Mouse (Mus musculus): ENCODE results near the gene Habp2. TPM values are rescaled to one million over a fixed set of nuclear protein-coding genes. Genes with fewer than 3 reads are reported as not detected.
"Not testable (repeated sequence)": the region's sequence is repeated elsewhere in the genome, so short reads cannot be mapped to it uniquely, and the experiment has no call there.

The Habp2 gene
- polyA plus RNA-seq, 1 experiment from 2014 or later = not detected

- H3K4me2 ChIP-seq = no peak overlapping the region
- H3K27ac ChIP-seq = no peak overlapping the region
- no peak for ATAC-seq (ENCODE audit: insufficient number of reproducible peaks, insufficient read depth, low FRiP score, low TSS enrichment, low read depth)
- no peak overlapping the region for H3K9ac ChIP-seq (replicated peaks)
- H3K4me1 ChIP-seq (replicated peaks) = no peaks in the 10 kb centered on the region
- no peaks in the 10 kb centered on the region for H3K36me3 ChIP-seq
- H3K4me3 ChIP-seq (replicated peaks) = no peak overlapping the region
- no peaks in the 10 kb centered on the region; the same call in 1 of the 2 replicates for H3K27me3 ChIP-seq
- no peaks in the 10 kb centered on the region for H3K9me3 ChIP-seq
- 52% methylated on average over 12 of the region's 12 CpGs for WGBS
These were observed 49.9 kb downstream of the Habp2 start for GRCm38 (mm10) chr19:56336826-56337225.

GRCm38 (mm10) chr19:56342006-56342405 is 55.1 kb downstream of the Habp2 start:
- H3K36me3 ChIP-seq = no peaks in the 10 kb centered on the region
- H3K4me1 ChIP-seq (replicated peaks) = peaks cover 7% of the 10 kb centered on the region; the same call in 1 of the 2 replicates
- no peaks in the 10 kb centered on the region for H3K9me3 ChIP-seq
- no peak overlapping the region for H3K9ac ChIP-seq (replicated peaks)
- H3K27me3 ChIP-seq = no peaks in the 10 kb centered on the region; the same call in 1 of the 2 replicates
- 86% methylated on average over 8 of the region's 8 CpGs for WGBS
- no peak overlapping the region for H3K4me2 ChIP-seq
- H3K27ac ChIP-seq = no peak overlapping the region
- H3K4me3 ChIP-seq (replicated peaks) = no peak overlapping the region
- ATAC-seq (ENCODE audit: insufficient number of reproducible peaks, insufficient read depth, low FRiP score, low TSS enrichment, low read depth) = no peak

DNA sequence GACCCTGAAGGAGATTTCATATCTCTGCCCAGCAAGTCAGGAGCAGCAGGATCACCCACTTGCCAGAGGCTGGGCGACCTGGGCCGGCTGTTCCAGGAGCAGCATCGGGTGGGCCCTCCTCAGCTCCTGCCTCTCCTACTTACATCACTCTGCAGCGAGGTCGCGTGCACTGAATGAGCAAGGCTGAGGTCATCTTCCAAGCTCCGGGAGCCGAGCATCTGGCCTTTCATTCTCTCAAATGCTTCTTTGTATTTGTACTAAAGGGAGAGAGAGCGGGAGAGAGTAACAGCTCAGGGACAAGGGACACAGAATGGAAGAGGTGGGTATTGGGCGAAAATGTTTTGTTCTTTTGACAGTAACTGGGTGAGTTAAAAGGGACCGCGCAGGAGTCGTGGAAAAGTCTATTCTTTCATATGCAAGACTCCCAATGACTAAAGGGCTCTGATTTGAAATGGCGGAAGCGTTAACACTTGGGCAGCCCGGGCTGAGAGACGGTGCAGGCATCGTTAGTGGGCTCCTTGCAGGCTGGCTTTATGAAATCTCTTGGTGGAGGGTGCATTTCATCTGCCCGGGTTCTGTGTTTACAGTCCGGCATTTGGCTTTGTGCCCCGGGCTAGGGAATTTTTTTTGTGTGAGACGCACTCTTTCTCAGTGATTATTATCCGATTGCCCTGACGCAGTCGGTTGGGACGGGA is 57.1 kb downstream of the Habp2 start:
- Histone ChIP-seq H3K4me3 (replicated peaks) (no peak overlapping the region), H3K4me2 (no peak overlapping the region), H3K4me1 (replicated peaks) (peaks cover 7% of the 10 kb centered on the region; the same call in 1 of the 2 replicates), H3K27ac (no peak overlapping the region), H3K9ac (replicated peaks) (no peak overlapping the region), H3K9me3 (no peaks in the 10 kb centered on the region), H3K36me3 (no peaks in the 10 kb centered on the region), H3K27me3 (no peaks in the 10 kb centered on the region; the same call in 1 of the 2 replicates)
- no peak for ATAC-seq (ENCODE audit: insufficient number of reproducible peaks, insufficient read depth, low FRiP score, low TSS enrichment, low read depth)
- WGBS = 59% methylated on average over 26 of the region's 26 CpGs

DNA sequence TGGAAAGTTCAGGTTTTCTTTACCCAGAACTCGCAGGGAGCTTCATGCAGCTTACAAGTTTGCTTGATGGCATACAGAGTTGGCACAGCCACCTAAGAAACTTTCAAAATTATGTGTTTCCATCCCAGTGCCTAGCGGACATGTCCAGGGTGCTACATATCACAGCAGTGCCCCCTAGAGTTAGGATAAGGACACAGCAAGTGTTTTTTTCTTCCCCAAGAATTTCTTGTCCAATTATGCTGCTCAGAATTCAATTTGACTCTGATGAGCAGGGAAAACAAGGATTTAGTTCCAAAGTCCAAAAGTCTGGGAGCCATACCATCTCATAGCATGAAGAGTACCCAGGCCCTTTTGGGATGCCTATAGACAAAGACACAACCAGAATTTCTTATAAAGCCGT is 59.1 kb downstream of the Habp2 start:
- H3K9ac ChIP-seq (replicated peaks) = no peak overlapping the region
- no peaks in the 10 kb centered on the region for H3K36me3 ChIP-seq
- H3K4me3 ChIP-seq (replicated peaks) = no peak overlapping the region
- no peak overlapping the region for H3K4me2 ChIP-seq
- peaks cover 10% of the 10 kb centered on the region; the same call in 1 of the 2 replicates for H3K4me1 ChIP-seq (replicated peaks)
- no peak overlapping the region for H3K27ac ChIP-seq
- WGBS = 79% methylated on average over 3 of the region's 3 CpGs
- H3K27me3 ChIP-seq = peaks cover 4% of the 10 kb centered on the region; the same call in 1 of the 2 replicates
- no peaks in the 10 kb centered on the region for H3K9me3 ChIP-seq
- ATAC-seq (ENCODE audit: insufficient number of reproducible peaks, insufficient read depth, low FRiP score, low TSS enrichment, low read depth) = no peak

DNA sequence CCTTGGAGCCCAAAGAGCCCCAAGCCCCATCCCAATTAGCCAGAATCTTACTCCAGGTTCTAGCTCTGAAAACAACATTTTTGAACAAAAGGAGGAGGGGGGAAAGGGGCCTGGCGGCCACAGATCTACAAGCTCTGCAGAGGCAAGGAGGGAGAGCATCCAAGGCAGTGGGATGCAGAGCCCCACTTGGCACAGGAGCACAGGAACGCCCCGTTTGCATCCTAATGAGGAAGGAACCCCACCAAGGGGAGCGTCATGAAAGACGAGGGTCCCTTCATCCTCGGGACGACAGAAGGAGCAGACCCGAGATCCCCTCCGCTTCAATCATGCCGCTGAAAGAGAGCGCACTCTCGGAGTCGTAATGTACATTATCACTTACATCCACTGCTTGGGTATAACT is 59.8 kb downstream of the Habp2 start:
- no peak for ATAC-seq (ENCODE audit: insufficient number of reproducible peaks, insufficient read depth, low FRiP score, low TSS enrichment, low read depth)
- H3K4me3 ChIP-seq (replicated peaks) = no peak overlapping the region
- H3K9ac ChIP-seq (replicated peaks) = no peak overlapping the region
- 38% methylated on average over 13 of the region's 13 CpGs for WGBS
- H3K27me3 ChIP-seq = peaks cover 4% of the 10 kb centered on the region; the same call in 1 of the 2 replicates
- H3K4me2 ChIP-seq = no peak overlapping the region
- peaks cover 10% of the 10 kb centered on the region; the same call in 1 of the 2 replicates for H3K4me1 ChIP-seq (replicated peaks)
- no peaks in the 10 kb centered on the region for H3K36me3 ChIP-seq
- no peak overlapping the region for H3K27ac ChIP-seq
- H3K9me3 ChIP-seq = no peaks in the 10 kb centered on the region

DNA sequence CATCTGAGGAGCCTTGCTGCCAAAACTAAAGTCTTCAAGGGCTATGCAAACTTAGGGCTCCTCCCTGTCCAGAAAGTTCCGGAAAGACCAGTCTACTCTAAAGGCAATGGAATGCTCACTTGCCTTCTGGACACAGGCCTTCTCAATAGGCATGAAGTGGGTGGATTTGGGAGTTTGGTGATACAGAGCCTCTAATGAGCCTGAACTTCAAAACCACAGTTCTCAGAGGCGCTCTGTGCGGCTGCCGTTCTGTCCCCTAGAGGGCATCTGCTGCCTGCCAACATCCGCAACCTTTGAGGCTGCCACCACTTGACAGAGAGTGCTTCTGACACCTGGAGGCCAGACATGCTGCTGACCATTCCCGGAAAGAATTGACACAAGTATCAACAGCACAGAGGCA is 62.4 kb downstream of the Habp2 start:
- Histone ChIP-seq H3K9me3 (peaks cover 5% of the 10 kb centered on the region; the same call in 1 of the 2 replicates), H3K36me3 (no peaks in the 10 kb centered on the region), H3K4me1 (replicated peaks) (peaks cover 6% of the 10 kb centered on the region; the same call in 1 of the 2 replicates), H3K9ac (replicated peaks) (no peak overlapping the region), H3K27me3 (0 out of 2 replicates have a peak, but pooled peaks cover 4% of the 10 kb centered on the region), H3K4me2 (no peak overlapping the region), H3K27ac (no peak overlapping the region), H3K4me3 (replicated peaks) (no peak overlapping the region)
- no peak for ATAC-seq (ENCODE audit: insufficient number of reproducible peaks, insufficient read depth, low FRiP score, low TSS enrichment, low read depth)
- WGBS = 27% methylated on average over 6 of the region's 6 CpGs

DNA sequence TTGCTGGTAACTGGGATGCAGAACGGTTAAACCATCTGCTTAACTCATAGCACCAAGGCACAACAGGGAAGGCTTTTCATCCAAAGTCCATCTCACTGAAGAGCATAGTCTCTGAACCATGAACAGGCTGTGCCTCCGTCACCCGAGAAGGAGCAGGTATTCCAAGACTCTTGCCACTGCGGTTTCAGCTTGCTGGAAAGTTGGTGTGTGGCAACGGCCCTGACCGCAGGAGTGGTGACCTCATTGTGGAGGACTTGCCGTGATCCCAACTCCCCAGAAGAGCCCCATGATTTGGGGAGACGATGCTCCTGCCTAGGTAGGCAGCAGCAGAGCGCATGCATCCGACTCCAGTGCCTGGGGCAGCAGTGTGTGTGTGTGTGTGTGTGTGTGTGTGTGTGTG is 66.8 kb downstream of the Habp2 start:
- H3K9ac ChIP-seq (replicated peaks) = no peak overlapping the region
- 0 out of 2 replicates have a peak, but pooled peaks cover 4% of the 10 kb centered on the region for H3K27me3 ChIP-seq
- WGBS = 82% methylated on average over 10 of the region's 10 CpGs
- H3K36me3 ChIP-seq = no peaks in the 10 kb centered on the region
- no peak overlapping the region for H3K4me3 ChIP-seq (replicated peaks)
- ATAC-seq (ENCODE audit: insufficient number of reproducible peaks, insufficient read depth, low FRiP score, low TSS enrichment, low read depth) = no peak
- H3K4me2 ChIP-seq = no peak overlapping the region
- H3K4me1 ChIP-seq (replicated peaks) = peaks cover 4% of the 10 kb centered on the region; the same call in 1 of the 2 replicates
- H3K27ac ChIP-seq = no peak overlapping the region
- H3K9me3 ChIP-seq = peaks cover 5% of the 10 kb centered on the region; the same call in 1 of the 2 replicates

DNA sequence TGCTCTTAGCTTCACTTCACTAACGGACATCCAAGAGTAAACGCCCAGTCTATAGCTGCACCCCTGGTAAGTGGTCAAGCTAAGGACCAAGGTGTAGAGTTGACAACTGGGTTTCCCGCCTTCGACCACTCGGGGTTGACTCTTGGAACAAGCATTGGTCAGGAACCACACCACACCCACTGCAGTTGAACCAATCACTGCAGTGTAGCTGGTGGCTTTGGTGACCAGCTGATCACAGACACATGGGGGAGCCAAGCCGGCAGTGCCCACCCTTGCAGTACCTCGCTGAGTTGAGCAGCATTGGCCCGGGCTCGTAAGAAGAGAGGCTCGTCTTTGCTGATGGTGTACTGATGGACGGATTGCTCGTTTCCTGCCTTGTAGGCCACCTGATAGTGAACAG is 68.3 kb downstream of the Habp2 start:
- no peaks in the 10 kb centered on the region for H3K4me1 ChIP-seq (replicated peaks)
- no peak for ATAC-seq (ENCODE audit: insufficient number of reproducible peaks, insufficient read depth, low FRiP score, low TSS enrichment, low read depth)
- no peak overlapping the region for H3K4me3 ChIP-seq (replicated peaks)
- WGBS = 80% methylated on average over 12 of the region's 12 CpGs
- H3K4me2 ChIP-seq = no peak overlapping the region
- 0 out of 2 replicates have a peak, but pooled peaks cover 4% of the 10 kb centered on the region for H3K27me3 ChIP-seq
- no peak overlapping the region for H3K27ac ChIP-seq
- H3K36me3 ChIP-seq = no peaks in the 10 kb centered on the region
- H3K9ac ChIP-seq (replicated peaks) = no peak overlapping the region
- peaks cover 5% of the 10 kb centered on the region; the same call in 1 of the 2 replicates for H3K9me3 ChIP-seq

GRCm38 (mm10) chr19:56356480-56357373 is 69.8 kb downstream of the Habp2 start:
- H3K9ac ChIP-seq (replicated peaks) = no peak overlapping the region
- peaks cover 5% of the 10 kb centered on the region; the same call in 1 of the 2 replicates for H3K9me3 ChIP-seq
- no peak for ATAC-seq (ENCODE audit: insufficient number of reproducible peaks, insufficient read depth, low FRiP score, low TSS enrichment, low read depth)
- H3K27ac ChIP-seq = peak overlapping the region; percentile 41; the same call in 1 of the 2 replicates
- H3K4me2 ChIP-seq = 0 out of 2 replicates have a peak overlapping the region, but pooled peaks have one; percentile 16
- H3K4me1 ChIP-seq (replicated peaks) = no peaks in the 10 kb centered on the region
- WGBS = 41% methylated on average over 17 of the region's 17 CpGs
- H3K27me3 ChIP-seq = no peaks in the 10 kb centered on the region
- H3K36me3 ChIP-seq = no peaks in the 10 kb centered on the region
- no peak overlapping the region for H3K4me3 ChIP-seq (replicated peaks)

DNA sequence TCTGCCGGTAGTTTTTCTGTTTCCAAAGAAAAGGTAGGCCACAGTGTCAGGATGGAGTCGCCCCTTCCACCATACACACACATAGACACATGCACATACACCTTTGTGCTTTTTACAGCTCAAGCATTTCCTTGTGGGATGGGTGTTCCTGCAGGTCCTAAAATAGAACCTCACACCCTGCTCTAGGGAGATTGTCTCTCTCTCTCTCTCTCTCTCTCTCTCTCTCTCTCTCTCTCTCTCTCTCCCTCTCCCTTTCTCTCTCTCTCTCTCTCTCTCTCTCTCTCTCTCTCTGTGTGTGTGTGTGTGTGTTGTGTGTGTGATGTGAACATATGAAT is 70.4 kb downstream of the Habp2 start:
- not testable (repeated sequence) for H3K27ac ChIP-seq; ATAC-seq (ENCODE audit: insufficient number of reproducible peaks, insufficient read depth, low FRiP score, low TSS enrichment, low read depth); H3K4me1 ChIP-seq (replicated peaks); H3K9ac ChIP-seq (replicated peaks); H3K4me3 ChIP-seq (replicated peaks); H3K27me3 ChIP-seq; H3K36me3 ChIP-seq; H3K9me3 ChIP-seq; H3K4me2 ChIP-seq
- 77% methylated on average over 2 of the region's 2 CpGs for WGBS

- 71% methylated on average over 2 of the region's 2 CpGs for WGBS
- H3K9ac ChIP-seq (replicated peaks) = no peak overlapping the region
- peaks cover 3% of the 10 kb centered on the region; the same call in 1 of the 2 replicates for H3K4me1 ChIP-seq (replicated peaks)
- no peak for ATAC-seq (ENCODE audit: insufficient number of reproducible peaks, insufficient read depth, low FRiP score, low TSS enrichment, low read depth)
- H3K4me2 ChIP-seq = no peak overlapping the region
- 0 out of 2 replicates have a peak, but pooled peaks cover 3% of the 10 kb centered on the region for H3K27me3 ChIP-seq
- H3K36me3 ChIP-seq = no peaks in the 10 kb centered on the region
- no peak overlapping the region for H3K4me3 ChIP-seq (replicated peaks)
- H3K9me3 ChIP-seq = no peaks in the 10 kb centered on the region
- H3K27ac ChIP-seq = no peak overlapping the region
These were observed 72.0 kb downstream of the Habp2 start for GRCm38 (mm10) chr19:56358890-56359289.
